Mouse (Mus musculus): ENCODE measurements around the gene Ccdc183. TPM values are rescaled to one million over a fixed set of nuclear protein-coding genes. Genes with fewer than 3 reads are reported as not detected.

Ccdc183 gene
- polyA plus RNA-seq, 1 experiment from 2014 or later = 0.12 TPM

- Histone ChIP-seq H3K27ac (ENCODE audit: low read depth, low read length) (no peak overlapping the region), H3K27me3 (replicated peaks; ENCODE audit: control insufficient read depth, insufficient read depth, low read length) (peaks cover 31% of the 10 kb centered on the region), H3K4me3 (ENCODE audit: low read depth, low read length) (no peak overlapping the region), H3K9ac (ENCODE audit: low read depth, low read length) (no peak overlapping the region), H3K9me3 (ENCODE audit: control insufficient read depth, low read length) (no peaks in the 10 kb centered on the region), H3K4me1 (replicated peaks; ENCODE audit: control insufficient read depth, insufficient read depth, low read length) (peaks cover 26% of the 10 kb centered on the region), H3K4me2 (no peak overlapping the region), H3K36me3 (ENCODE audit: control insufficient read depth, insufficient read depth, low read length) (peaks cover 11% of the 10 kb centered on the region)
- ATAC-seq (replicated peaks; ENCODE audit: low FRiP score) (no peak), DNase-seq (ENCODE audit: low spot score) (no peak)
- 82% methylated on average over 6 of the region's 6 CpGs for WGBS
Measured at GRCm38 (mm10) chr2:25583120-25583481, 34.4 kb downstream of the Ccdc183 start.

GRCm38 (mm10) chr2:25582466-25583119 lies 34.9 kb downstream of the Ccdc183 start:
- DNase-seq (ENCODE audit: low spot score) (no peak), ATAC-seq (replicated peaks; ENCODE audit: low FRiP score) (peak; percentile 42; the same call in 1 of the 2 replicates)
- no peak overlapping the region for H3K27ac ChIP-seq (ENCODE audit: low read depth, low read length)
- peaks cover 36% of the 10 kb centered on the region for H3K27me3 ChIP-seq (replicated peaks; ENCODE audit: control insufficient read depth, insufficient read depth, low read length)
- no peak overlapping the region for H3K4me3 ChIP-seq (ENCODE audit: low read depth, low read length)
- 48% methylated on average over 12 of the region's 12 CpGs for whole genome bisulfite sequencing
- no peaks in the 10 kb centered on the region for H3K9me3 ChIP-seq (ENCODE audit: control insufficient read depth, low read length)
- H3K4me1 ChIP-seq (replicated peaks; ENCODE audit: control insufficient read depth, insufficient read depth, low read length) = peaks cover 31% of the 10 kb centered on the region
- H3K9ac ChIP-seq (ENCODE audit: low read depth, low read length) = 0 out of 2 replicates have a peak overlapping the region, but pooled peaks have one; percentile 4
- H3K36me3 ChIP-seq (ENCODE audit: control insufficient read depth, insufficient read depth, low read length) = peaks cover 11% of the 10 kb centered on the region
- no peak overlapping the region; the same call in 1 of the 2 replicates for H3K4me2 ChIP-seq

- ATAC-seq (replicated peaks; ENCODE audit: low FRiP score) (0 out of 2 replicates have a peak, but pooled peaks have one; percentile 21), DNase-seq (ENCODE audit: low spot score) (no peak)
- H3K4me2 ChIP-seq = peak overlapping the region; percentile 66
- H3K9ac ChIP-seq (ENCODE audit: low read depth, low read length) = no peak overlapping the region
- peaks cover 37% of the 10 kb centered on the region for H3K4me1 ChIP-seq (replicated peaks; ENCODE audit: control insufficient read depth, insufficient read depth, low read length)
- peak overlapping the region; percentile 34; the same call in 1 of the 2 replicates for H3K4me3 ChIP-seq (ENCODE audit: low read depth, low read length)
- 18% methylated on average over 6 of the region's 6 CpGs for WGBS
- no peaks in the 10 kb centered on the region for H3K9me3 ChIP-seq (ENCODE audit: control insufficient read depth, low read length)
- peaks cover 43% of the 10 kb centered on the region for H3K27me3 ChIP-seq (replicated peaks; ENCODE audit: control insufficient read depth, insufficient read depth, low read length)
- H3K36me3 ChIP-seq (ENCODE audit: control insufficient read depth, insufficient read depth, low read length) = peaks cover 9% of the 10 kb centered on the region
- no peak overlapping the region for H3K27ac ChIP-seq (ENCODE audit: low read depth, low read length)
Measured at GRCm38 (mm10) chr2:25581901-25582301, 35.6 kb downstream of the Ccdc183 start.

GRCm38 (mm10) chr2:25581294-25581864 lies 36.1 kb downstream of the Ccdc183 start, which contains the start of gene Ajm1:
Gene Ajm1, minus strand, starts transcription at chr2:25581757.
- Histone ChIP-seq H3K27me3 (replicated peaks; ENCODE audit: control insufficient read depth, insufficient read depth, low read length) (peaks cover 48% of the 10 kb centered on the region), H3K9me3 (ENCODE audit: control insufficient read depth, low read length) (no peaks in the 10 kb centered on the region), H3K4me2 (peak within 1 kb of the TSS; percentile 66), H3K4me1 (replicated peaks; ENCODE audit: control insufficient read depth, insufficient read depth, low read length) (peaks cover 37% of the 10 kb centered on the region), H3K27ac (ENCODE audit: low read depth, low read length) (no peak within 1 kb of the TSS), H3K9ac (ENCODE audit: low read depth, low read length) (0 out of 2 replicates have a peak within 1 kb of the TSS, but pooled peaks have one; percentile 4), H3K36me3 (ENCODE audit: control insufficient read depth, insufficient read depth, low read length) (peaks cover 9% of the 10 kb centered on the region), H3K4me3 (ENCODE audit: low read depth, low read length) (peak within 1 kb of the TSS; percentile 34)
- ATAC-seq (replicated peaks; ENCODE audit: low FRiP score) = peak; percentile 74
- WGBS = 7% methylated on average over 19 of the region's 19 CpGs
- peak; percentile 66 for DNase-seq (ENCODE audit: low spot score)

- WGBS = 33% methylated on average over 6 of the region's 6 CpGs
- H3K27ac ChIP-seq (ENCODE audit: low read depth, low read length) = no peak overlapping the region
- ATAC-seq (replicated peaks; ENCODE audit: low FRiP score) (no peak), DNase-seq (ENCODE audit: low spot score) (no peak)
- H3K27me3 ChIP-seq (replicated peaks; ENCODE audit: control insufficient read depth, insufficient read depth, low read length) = peaks cover 56% of the 10 kb centered on the region
- no peaks in the 10 kb centered on the region for H3K9me3 ChIP-seq (ENCODE audit: control insufficient read depth, low read length)
- peaks cover 9% of the 10 kb centered on the region for H3K36me3 ChIP-seq (ENCODE audit: control insufficient read depth, insufficient read depth, low read length)
- H3K4me2 ChIP-seq = peak overlapping the region; percentile 66
- peaks cover 41% of the 10 kb centered on the region for H3K4me1 ChIP-seq (replicated peaks; ENCODE audit: control insufficient read depth, insufficient read depth, low read length)
- H3K4me3 ChIP-seq (ENCODE audit: low read depth, low read length) = peak overlapping the region; percentile 15; the same call in 1 of the 2 replicates
- no peak overlapping the region for H3K9ac ChIP-seq (ENCODE audit: low read depth, low read length)
Measured at GRCm38 (mm10) chr2:25580621-25581101, 36.8 kb downstream of the Ccdc183 start.

GRCm38 (mm10) chr2:25579737-25580460 lies 37.6 kb downstream of the Ccdc183 start:
- 6% methylated on average over 27 of the region's 27 CpGs for WGBS
- Histone ChIP-seq H3K4me1 (replicated peaks; ENCODE audit: control insufficient read depth, insufficient read depth, low read length) (peaks cover 45% of the 10 kb centered on the region), H3K9me3 (ENCODE audit: control insufficient read depth, low read length) (no peaks in the 10 kb centered on the region), H3K4me2 (peak overlapping the region; percentile 42), H3K4me3 (ENCODE audit: low read depth, low read length) (peak overlapping the region; percentile 30), H3K36me3 (ENCODE audit: control insufficient read depth, insufficient read depth, low read length) (peaks cover 9% of the 10 kb centered on the region), H3K9ac (ENCODE audit: low read depth, low read length) (no peak overlapping the region), H3K27me3 (replicated peaks; ENCODE audit: control insufficient read depth, insufficient read depth, low read length) (peaks cover 57% of the 10 kb centered on the region), H3K27ac (ENCODE audit: low read depth, low read length) (no peak overlapping the region)
- DNase-seq (ENCODE audit: low spot score) (no peak), ATAC-seq (replicated peaks; ENCODE audit: low FRiP score) (no peak)

GRCm38 (mm10) chr2:25578796-25579736 lies 38.4 kb downstream of the Ccdc183 start:
- Histone ChIP-seq H3K4me2 (peak overlapping the region; percentile 42), H3K4me1 (replicated peaks; ENCODE audit: control insufficient read depth, insufficient read depth, low read length) (peaks cover 45% of the 10 kb centered on the region), H3K9ac (ENCODE audit: low read depth, low read length) (no peak overlapping the region), H3K9me3 (ENCODE audit: control insufficient read depth, low read length) (no peaks in the 10 kb centered on the region), H3K36me3 (ENCODE audit: control insufficient read depth, insufficient read depth, low read length) (peaks cover 3% of the 10 kb centered on the region; the same call in 1 of the 2 replicates), H3K27ac (ENCODE audit: low read depth, low read length) (no peak overlapping the region), H3K27me3 (replicated peaks; ENCODE audit: control insufficient read depth, insufficient read depth, low read length) (peaks cover 57% of the 10 kb centered on the region), H3K4me3 (ENCODE audit: low read depth, low read length) (peak overlapping the region; percentile 30)
- DNase-seq (ENCODE audit: low spot score) = no peak
- WGBS = 6% methylated on average over 77 of the region's 77 CpGs
- no peak for ATAC-seq (replicated peaks; ENCODE audit: low FRiP score)

All from liver, embryonic 11.5 days (tissue).